Mouse (Mus musculus) hindbrain, embryonic 13.5 days (tissue): ENCODE measurements around the gene Rps4x. TPM values are rescaled to one million over a fixed set of nuclear protein-coding genes. Genes with fewer than 3 reads are reported as not detected.

Experiments used
- ATAC-seq: fragments of 200-750 bp; cut with Nextera tagmentation; 2 replicates; pipeline ENCODE4 v1.8.0; 2017; ENCODE audit warnings: moderate TSS enrichment; ENCODE audit not compliant: low FRiP score
- H3K27ac ChIP-seq: fragments of 300-500 bp; sonication (generic); 2 replicates; pipeline ENCODE4 v1.5.1; 2015; ENCODE audit warnings: inconsistent platforms, mild to moderate bottlenecking, moderate library complexity
- H3K27me3 ChIP-seq: fragments of 300-500 bp; sonication (generic); 2 replicates; pipeline ENCODE4 v1.6.1; 2015; ENCODE audit warnings: mild to moderate bottlenecking, inconsistent platforms
- H3K36me3 ChIP-seq: fragments of 300-500 bp; sonication (generic); 2 replicates; pipeline ENCODE4 v1.6.1; 2015; ENCODE audit warnings: mild to moderate bottlenecking, inconsistent platforms
- H3K4me1 ChIP-seq: fragments of 300-500 bp; sonication (generic); replicated peaks from 2 replicates; pipeline ENCODE4 v1.6.1; 2015; ENCODE audit warnings: inconsistent platforms
- H3K4me2 ChIP-seq: fragments of 300-500 bp; sonication (generic); 2 replicates; pipeline ENCODE4 v1.6.1; 2015; ENCODE audit warnings: inconsistent platforms, mild to moderate bottlenecking, moderate library complexity
- H3K4me3 ChIP-seq: fragments of 300-500 bp; sonication (generic); 2 replicates; pipeline ENCODE4 v1.5.1; 2015; ENCODE audit warnings: mild to moderate bottlenecking, inconsistent platforms
- H3K9ac ChIP-seq: fragments of 300-500 bp; sonication (generic); 2 replicates; pipeline ENCODE4 v1.6.1; 2015; ENCODE audit warnings: mild to moderate bottlenecking, inconsistent platforms
- H3K9me3 ChIP-seq: fragments of 300-500 bp; sonication (generic); 2 replicates; pipeline ENCODE4 v1.6.1; 2016; ENCODE audit warnings: inconsistent platforms
- WGBS: fragments of 180-500 bp; shearing (Covaris S2); methylation state at CpG from one replicate; pipeline ENCODE4 v1.1.7; 2015; 5-methylcytosine and 5-hydroxymethylcytosine counted together
- polyA plus RNA-seq: library from polyadenylated mRNA; unstranded; fragments of >200 nt; fragmentation: Nextera tagmentation; extraction: Ambion mirVana; gene quantifications from 2 replicates; pipeline ENCODE4 v1.2.1, GENCODE M21; 2015

Gene Rps4x
- polyA plus RNA-seq, 1 experiment from 2014 or later: 450 TPM

DNA sequence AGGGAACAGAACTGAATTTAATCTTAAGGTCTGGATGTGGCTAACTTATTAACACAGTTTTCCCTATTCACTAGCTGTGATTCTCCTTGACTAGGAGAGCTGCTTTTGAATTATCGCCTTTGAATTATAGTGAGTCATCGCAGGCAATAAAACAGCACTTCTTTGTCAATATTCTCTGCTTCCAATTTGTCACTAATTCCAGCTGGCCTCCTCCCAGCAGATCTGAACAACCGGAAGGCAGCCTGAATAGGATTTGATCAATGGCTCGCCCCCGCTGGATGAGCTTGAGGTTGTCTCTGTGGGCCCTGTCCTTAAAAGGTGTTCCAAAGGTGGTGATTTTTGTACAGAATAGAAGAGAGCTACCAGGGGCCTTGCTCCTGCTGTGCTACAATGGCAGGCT, 22.7 kb downstream of the Rps4x start:
- H3K9me3 ChIP-seq: no peaks in the 10 kb centered on the region
- H3K4me2 ChIP-seq: no peak overlapping the region
- no peak for ATAC-seq
- 0 out of 2 replicates have a peak, but pooled peaks cover 15% of the 10 kb centered on the region for H3K27me3 ChIP-seq
- no peak overlapping the region for H3K4me3 ChIP-seq
- peak overlapping the region; percentile 66 for H3K27ac ChIP-seq
- 46% methylated on average over 5 of the region's 5 CpGs for WGBS
- H3K9ac ChIP-seq: no peak overlapping the region
- peaks cover 12% of the 10 kb centered on the region for H3K4me1 ChIP-seq
- no peaks in the 10 kb centered on the region for H3K36me3 ChIP-seq

DNA sequence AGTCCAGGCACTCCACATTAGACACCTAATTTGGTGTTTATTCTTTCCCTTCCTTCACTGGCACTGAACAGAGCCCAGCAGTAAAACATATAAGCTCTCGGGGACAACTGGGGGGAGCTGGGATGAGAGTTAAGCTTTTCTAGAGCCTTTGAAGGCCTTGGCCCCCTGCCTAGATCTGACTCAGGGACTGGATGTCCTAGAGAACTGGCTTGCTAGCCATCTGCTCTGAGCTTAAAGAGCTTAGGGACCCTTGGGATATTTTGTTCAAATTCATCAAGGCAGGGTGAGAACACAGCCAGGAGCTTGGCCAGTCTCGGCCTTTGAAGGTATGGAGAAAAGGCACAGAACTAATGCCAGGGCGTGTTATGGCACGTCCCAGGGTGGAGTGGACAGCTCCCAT, 25.7 kb downstream of the Rps4x start:
- no peak overlapping the region for H3K9ac ChIP-seq
- H3K4me3 ChIP-seq: no peak overlapping the region
- 0 out of 2 replicates have a peak, but pooled peaks cover 10% of the 10 kb centered on the region for H3K27me3 ChIP-seq
- peaks cover 12% of the 10 kb centered on the region for H3K4me1 ChIP-seq
- H3K4me2 ChIP-seq: no peak overlapping the region
- H3K9me3 ChIP-seq: no peaks in the 10 kb centered on the region
- H3K36me3 ChIP-seq: no peaks in the 10 kb centered on the region
- no peak for ATAC-seq
- no peak overlapping the region for H3K27ac ChIP-seq
- WGBS: 83% methylated on average over 4 of the region's 4 CpGs

GRCm38 (mm10) chrX:102163096-102163495, 26.1 kb downstream of the Rps4x start:
- Histone ChIP-seq H3K4me1 (peaks cover 12% of the 10 kb centered on the region), H3K9ac (no peak overlapping the region), H3K4me2 (no peak overlapping the region), H3K27ac (no peak overlapping the region), H3K27me3 (0 out of 2 replicates have a peak, but pooled peaks cover 10% of the 10 kb centered on the region), H3K36me3 (no peaks in the 10 kb centered on the region), H3K9me3 (no peaks in the 10 kb centered on the region), H3K4me3 (no peak overlapping the region)
- 49% methylated on average over 2 of the region's 2 CpGs for WGBS
- no peak for ATAC-seq

DNA sequence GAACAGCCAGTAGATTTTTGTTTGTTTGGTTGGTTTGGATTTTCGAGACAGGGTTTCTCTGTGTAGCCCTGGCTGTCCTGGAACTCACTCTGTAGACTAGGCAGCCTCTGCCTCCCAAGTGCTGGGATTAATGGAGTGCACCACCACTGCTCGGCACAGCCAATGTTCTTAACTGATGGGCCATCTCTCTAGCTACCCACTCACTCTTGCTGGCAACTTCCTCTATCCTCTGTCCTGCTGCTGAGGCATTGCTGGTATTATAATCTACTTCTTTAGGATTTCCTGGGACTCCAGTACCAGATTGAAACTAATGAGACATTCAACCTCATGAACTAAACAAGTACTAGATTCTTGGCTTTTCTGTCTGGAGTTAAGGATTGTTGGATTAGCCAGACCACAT, 28.7 kb downstream of the Rps4x start:
- Histone ChIP-seq H3K36me3 (no peaks in the 10 kb centered on the region), H3K4me1 (no peaks in the 10 kb centered on the region), H3K4me2 (no peak overlapping the region), H3K9ac (no peak overlapping the region), H3K27ac (no peak overlapping the region), H3K27me3 (no peaks in the 10 kb centered on the region), H3K9me3 (no peaks in the 10 kb centered on the region), H3K4me3 (no peak overlapping the region)
- ATAC-seq: no peak
- WGBS: 88% methylated on average over 2 of the region's 2 CpGs

- Histone ChIP-seq H3K4me3 (no peak overlapping the region), H3K36me3 (no peaks in the 10 kb centered on the region), H3K27ac (no peak overlapping the region), H3K27me3 (no peaks in the 10 kb centered on the region), H3K9me3 (no peaks in the 10 kb centered on the region), H3K4me1 (no peaks in the 10 kb centered on the region), H3K4me2 (no peak overlapping the region), H3K9ac (no peak overlapping the region)
- no peak for ATAC-seq
- 61% methylated on average over 2 of the region's 2 CpGs for WGBS
Measured at GRCm38 (mm10) chrX:102159778-102160177, 29.4 kb downstream of the Rps4x start.

DNA sequence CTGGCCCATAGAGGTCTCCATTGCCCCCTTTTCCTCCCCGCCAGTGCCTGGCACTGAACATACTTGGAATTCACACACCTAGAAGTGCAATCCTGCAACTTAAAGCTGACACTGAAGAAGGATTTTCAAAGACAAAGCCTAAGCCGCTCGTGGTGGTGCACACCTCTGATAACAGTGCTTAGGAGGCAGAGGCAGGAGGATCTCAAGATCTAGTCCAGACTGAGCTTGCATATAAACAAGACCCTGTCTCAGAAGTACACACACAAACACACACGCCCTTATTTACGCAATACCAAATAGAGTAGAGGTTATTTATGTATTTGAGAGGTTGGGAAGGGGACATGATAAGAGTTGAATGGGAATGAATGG, 31.8 kb downstream of the Rps4x start:
- H3K4me1 ChIP-seq: no peaks in the 10 kb centered on the region
- H3K27me3 ChIP-seq: no peaks in the 10 kb centered on the region
- peak overlapping the region; percentile 58 for H3K27ac ChIP-seq
- H3K9ac ChIP-seq: peak overlapping the region; percentile 60
- peak overlapping the region; percentile 45 for H3K4me2 ChIP-seq
- peak overlapping the region; percentile 44 for H3K4me3 ChIP-seq
- WGBS: 56% methylated on average over 5 of the region's 5 CpGs
- no peaks in the 10 kb centered on the region for H3K9me3 ChIP-seq
- H3K36me3 ChIP-seq: no peaks in the 10 kb centered on the region
- no peak for ATAC-seq

GRCm38 (mm10) chrX:102156618-102157422, 32.4 kb downstream of the Rps4x start, which contains the start of gene Ercc6l:
Ercc6l (minus strand) TSS chrX:102157091.
- peak within 1 kb of the TSS; percentile 58 for H3K27ac ChIP-seq
- peak within 1 kb of the TSS; percentile 44 for H3K4me3 ChIP-seq
- no peaks in the 10 kb centered on the region for H3K27me3 ChIP-seq
- peak within 1 kb of the TSS; percentile 55 for H3K4me2 ChIP-seq
- ATAC-seq: peak; percentile 99
- H3K9me3 ChIP-seq: no peaks in the 10 kb centered on the region
- H3K4me1 ChIP-seq: no peaks in the 10 kb centered on the region
- H3K36me3 ChIP-seq: no peaks in the 10 kb centered on the region
- WGBS: 14% methylated on average over 41 of the region's 42 CpGs
- peak within 1 kb of the TSS; percentile 60 for H3K9ac ChIP-seq

DNA sequence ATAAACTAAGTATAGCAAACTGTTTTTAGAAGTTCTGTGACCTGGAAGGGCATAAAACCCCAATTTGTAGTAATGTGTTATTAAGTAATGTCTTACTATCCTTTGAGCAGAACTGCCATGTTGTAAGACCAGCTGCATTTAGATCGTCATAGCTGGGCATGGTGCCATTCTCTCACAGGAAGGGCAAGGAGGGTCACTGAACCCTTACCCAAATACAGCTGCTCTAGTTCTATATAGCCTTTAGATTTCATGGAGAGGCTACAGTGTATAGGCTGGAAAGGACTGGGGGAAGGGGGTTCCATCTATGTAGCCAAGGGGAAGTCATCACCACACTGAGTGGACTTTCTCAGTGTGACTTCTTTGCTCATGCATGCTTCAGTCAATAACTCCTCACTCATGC, 48.0 kb downstream of the Rps4x start:
- H3K4me1 ChIP-seq: no peaks in the 10 kb centered on the region
- H3K9ac ChIP-seq: no peak overlapping the region
- 71% methylated on average over 1 of the region's 1 CpGs for WGBS
- H3K9me3 ChIP-seq: no peaks in the 10 kb centered on the region
- H3K4me3 ChIP-seq: no peak overlapping the region
- H3K27me3 ChIP-seq: 0 out of 2 replicates have a peak, but pooled peaks cover under 1% of the 10 kb centered on the region
- H3K36me3 ChIP-seq: no peaks in the 10 kb centered on the region
- no peak for ATAC-seq
- no peak overlapping the region for H3K4me2 ChIP-seq
- no peak overlapping the region for H3K27ac ChIP-seq

Other genes with a start within 250 kb of the Rps4x start
- gene Rtl5, start 118.1 kb downstream of the Rps4x start, polyA plus RNA-seq: 4.7 and 7.1 TPM in 2 replicates
- gene Pin4, start 69.9 kb downstream of the Rps4x start, polyA plus RNA-seq: 82.0 and 83.3 TPM in 2 replicates
- gene Ercc6l, start 32.3 kb downstream of the Rps4x start, polyA plus RNA-seq: 2.4 and 2.7 TPM in 2 replicates
- 10.1 and 10.8 TPM in 2 replicates for gene Cited1, start 62.8 kb upstream of the Rps4x start, polyA plus RNA-seq